ENCODE assay signal across 27 mouse cellular contexts in genomic region chr3:97630746-97631145, GRCm38 (mm10). TPM values are rescaled to one million over a fixed set of nuclear protein-coding genes. Genes with fewer than 3 reads are reported as not detected.
"Had no signal": no experiment of that assay in that cellular context is flagged by ENCODE, and none has a peak within 500 bp of the region (broad histone marks: within the 10 kb centered on the region; RNA-seq: fewer than 3 reads in every experiment).

No protein-coding gene starts in this region.

- H3K4me3 ChIP-seq: midbrain, embryonic 10.5 days; midbrain, embryonic 12.5 days; myocyte; neural tube, embryonic 13.5 days; neural tube, embryonic 15.5 days; stomach, embryonic 15.5 days had no signal

- H3K9me3 ChIP-seq: midbrain, embryonic 10.5 days; midbrain, embryonic 12.5 days; neural tube, embryonic 13.5 days; neural tube, embryonic 15.5 days; stomach, embryonic 15.5 days had no signal

- H3K4me2 ChIP-seq: lung, embryonic 14.5 days; midbrain, embryonic 12.5 days; neural tube, embryonic 13.5 days; neural tube, embryonic 15.5 days; stomach, embryonic 15.5 days had no signal

- H3K9ac ChIP-seq: lung, embryonic 14.5 days; midbrain, embryonic 12.5 days; neural tube, embryonic 13.5 days; neural tube, embryonic 15.5 days; stomach, embryonic 15.5 days had no signal

- ATAC-seq: midbrain, embryonic 16.5 days had no signal

- H3K36me3 ChIP-seq: midbrain, embryonic 10.5 days; midbrain, embryonic 12.5 days; neural tube, embryonic 13.5 days; neural tube, embryonic 15.5 days; stomach, embryonic 15.5 days had no signal

- DNase-seq: lung, adult 18-20 months; lung, embryonic 14.5 days; lung, postnatal 10 days; lung, postnatal 4 days; midbrain, embryonic 14.5 days; retina, postnatal 1 day; right cerebral cortex, adult 18-20 months; right cerebral cortex, postnatal 25 days; right cerebral cortex, postnatal 4 days; thymus, adult 2 months; thymus, postnatal 25 days; thymus, postnatal 4 days had no signal

- H3K27me3 ChIP-seq: neural tube, embryonic 15.5 days; stomach, embryonic 15.5 days had no signal

- H3K27ac ChIP-seq: midbrain, embryonic 10.5 days; midbrain, embryonic 12.5 days; neural tube, embryonic 13.5 days; neural tube, embryonic 15.5 days; stomach, embryonic 15.5 days; stomach, postnatal 0 days had no signal

RNA-seq across cellular contexts. Expression of gene Gm17651, which starts 43.7 kb away (rescaled TPM):
- total RNA-seq: megakaryocyte, adult 5-6 weeks; megakaryocyte-erythroid progenitor cell, adult 5-6 weeks had no signal
- polyA plus RNA-seq: lung, embryonic 14.5 days; lung, embryonic 16.5 days; midbrain, embryonic 10.5 days; midbrain, embryonic 12.5 days; midbrain, embryonic 14.5 days; midbrain, embryonic 16.5 days; myocyte; neural tube, embryonic 11.5 days; neural tube, embryonic 13.5 days; neural tube, embryonic 15.5 days; spleen, adult 2 months; stomach, embryonic 15.5 days; stomach, postnatal 0 days; testis, adult 2 months; thymus, adult 2 months; urinary bladder, adult 2 months had no signal
